Comparison of ENCODE assay signal across 23 mouse cellular contexts in the genomic region with DNA sequence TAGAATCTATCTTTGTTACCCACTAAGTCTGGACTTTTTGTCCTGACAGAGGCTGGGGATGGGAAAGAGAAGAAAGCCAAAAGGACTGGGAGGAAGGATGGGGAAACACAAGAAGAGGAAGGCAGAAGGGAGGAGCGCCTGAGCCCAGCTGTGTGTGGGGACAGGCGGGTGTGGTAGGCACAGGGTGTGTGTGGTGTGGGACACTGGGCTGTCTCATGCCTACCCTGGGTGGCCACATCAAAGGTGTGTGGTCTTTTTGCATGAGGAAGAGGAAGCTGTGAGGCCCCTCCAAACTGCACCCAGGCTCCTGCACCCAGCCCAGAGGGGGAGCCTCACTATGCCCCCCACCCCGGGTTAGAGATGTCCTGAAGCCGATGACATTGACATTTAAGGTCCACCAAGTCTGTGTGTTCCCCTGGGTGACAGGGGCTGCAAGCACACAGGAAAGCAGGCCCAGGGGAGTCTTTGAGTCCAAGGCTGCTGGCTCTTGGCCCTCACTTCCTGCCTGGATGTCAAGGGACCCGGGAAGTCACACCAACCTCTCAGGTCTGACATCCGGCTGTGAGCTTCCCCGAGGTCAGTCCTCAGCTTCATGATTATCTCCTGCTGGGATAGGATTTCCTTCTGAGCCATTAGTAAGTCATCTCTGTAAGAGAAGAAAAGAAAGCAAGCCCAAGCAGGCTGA. TPM values are rescaled to one million over a fixed set of nuclear protein-coding genes. Genes with fewer than 3 reads are reported as not detected.
DNase-seq lines count a peak whose midpoint lies in the region; ATAC-seq and TF ChIP-seq lines count a peak whose summit lies in the region.
"Had no signal": no experiment of that assay in that cellular context is flagged by ENCODE, and none has a peak within 500 bp of the region (broad histone marks: within the 10 kb centered on the region; RNA-seq: fewer than 3 reads in every experiment).

No protein-coding gene starts in this region.

- no peaks in the 10 kb centered on the region for H3K9me3 ChIP-seq in kidney, embryonic 16.5 days (ENCODE audit: low read length)
- H3K9me3 ChIP-seq: embryonic facial prominence, embryonic 15.5 days; heart, embryonic 10.5 days; neural tube, embryonic 12.5 days had no signal

- TF ChIP-seq POLR2A in kidney, adult 2 months (IDR thresholded peaks at IDR 0.05; ENCODE audit: low read depth, low read length): no peak

- 58% methylated on average over 7 of the region's 7 CpGs for WGBS in kidney, embryonic 16.5 days
- 69% methylated on average over 7 of the region's 7 CpGs for WGBS in kidney, adult 2 months

- no peaks in the 10 kb centered on the region for H3K36me3 ChIP-seq in kidney, embryonic 16.5 days (ENCODE audit: insufficient read depth, low read length)
- no peaks in the 10 kb centered on the region for H3K36me3 ChIP-seq in kidney, adult 2 months (ENCODE audit: control insufficient read depth, insufficient read depth, low read length)
- H3K36me3 ChIP-seq: embryonic facial prominence, embryonic 15.5 days; heart, embryonic 10.5 days; neural tube, embryonic 12.5 days had no signal

- no peak overlapping the region for H3K4me3 ChIP-seq in kidney, embryonic 16.5 days (ENCODE audit: low read length)
- H3K4me3 ChIP-seq in kidney, adult 2 months (ENCODE audit: insufficient read depth, low read depth, low read length): no peak overlapping the region
- H3K4me3 ChIP-seq: embryonic facial prominence, embryonic 15.5 days; heart, embryonic 10.5 days; left cerebral cortex, adult 2 months; neural tube, embryonic 12.5 days had no signal

- ATAC-seq in kidney, embryonic 16.5 days (ENCODE audit: low FRiP score, low TSS enrichment): no peak
- peak; percentile 46 for ATAC-seq in common myeloid progenitor, adult 5-6 weeks (replicated peaks; ENCODE audit: low read depth, poor library complexity, severe bottlenecking)
- 0 out of 2 replicates have a peak, but pooled peaks have one; percentile 20 for ATAC-seq in erythroid progenitor cell, adult 5-6 weeks (replicated peaks; ENCODE audit: low FRiP score, poor library complexity, severe bottlenecking)
- ATAC-seq in monocyte, adult 5-6 weeks (replicated peaks; ENCODE audit: insufficient number of reproducible peaks, low FRiP score, low TSS enrichment, poor library complexity, severe bottlenecking): peak; percentile 59
- ATAC-seq: hindbrain, embryonic 16.5 days; Patski had no signal

- no peak for DNase-seq in kidney, adult 2 months
- no peak for DNase-seq in spleen, postnatal 36 days (ENCODE audit: low spot score in 2 of 2)
- DNase-seq in cerebellum, postnatal 36 days: no peak
- DNase-seq: adrenal gland, adult 8-10 months; cerebellum, postnatal 10 days; embryo, embryonic 11 days; gastrocnemius, postnatal 25 days; heart, postnatal 36 days; kidney, adult 11 months; kidney, postnatal 25 days; layer of hippocampus, adult 9-11 months; lung, adult 18-20 months had no signal

- no peaks in the 10 kb centered on the region for H3K27me3 ChIP-seq in kidney, embryonic 16.5 days (ENCODE audit: insufficient read depth, low read length)
- no peaks in the 10 kb centered on the region for H3K27me3 ChIP-seq in kidney, adult 2 months (replicated peaks; ENCODE audit: control insufficient read depth, insufficient read depth, low read length)
- H3K27me3 ChIP-seq: embryonic facial prominence, embryonic 15.5 days; neural tube, embryonic 12.5 days; Patski had no signal

- 0 out of 2 replicates have a peak overlapping the region, but pooled peaks have one; percentile 10 for H3K9ac ChIP-seq in kidney, embryonic 16.5 days (replicated peaks; ENCODE audit: low read length)
- H3K9ac ChIP-seq: embryonic facial prominence, embryonic 15.5 days; neural tube, embryonic 12.5 days had no signal

- no peak overlapping the region for H3K4me2 ChIP-seq in kidney, embryonic 16.5 days (replicated peaks; ENCODE audit: low read depth, low read length)
- H3K4me2 ChIP-seq: embryonic facial prominence, embryonic 15.5 days; liver, embryonic 11.5 days; neural tube, embryonic 12.5 days had no signal

- peaks cover 16% of the 10 kb centered on the region for H3K4me1 ChIP-seq in kidney, embryonic 16.5 days (ENCODE audit: insufficient read depth, low read length)
- H3K4me1 ChIP-seq in kidney, adult 2 months (ENCODE audit: control insufficient read depth, insufficient read depth, low read length): no peaks in the 10 kb centered on the region
- H3K4me1 ChIP-seq: embryonic facial prominence, embryonic 15.5 days had no signal

- H3K27ac ChIP-seq in kidney, embryonic 16.5 days (ENCODE audit: low read length): 0 out of 2 replicates have a peak overlapping the region, but pooled peaks have one; percentile 17
- H3K27ac ChIP-seq in kidney, adult 2 months (ENCODE audit: insufficient read depth, low read depth, low read length): no peak overlapping the region
- H3K27ac ChIP-seq: embryonic facial prominence, embryonic 15.5 days; left cerebral cortex, adult 2 months; neural tube, embryonic 12.5 days had no signal

- no peak for TF ChIP-seq CTCF in kidney, adult 2 months (conservative IDR thresholded peaks at IDR 0.05; ENCODE audit: insufficient read depth, insufficient read length, low read depth, low read length)

RNA-seq across cellular contexts. Expression of gene Efhd2, which starts 43.2 kb away (rescaled TPM):
- 58.5 and 62.4 TPM in 2 replicates for polyA plus RNA-seq in kidney, embryonic 16.5 days (2015; fragmentation: Nextera tagmentation; extraction: Ambion mirVana)
- polyA plus RNA-seq in kidney, adult 2 months (2012; rRNA removed): 36.3 and 41.0 TPM in 2 replicates
- total RNA-seq in common myeloid progenitor, adult 5-6 weeks (2017): 32.6 and 46.1 TPM in 2 replicates
- total RNA-seq in erythroid progenitor cell, adult 5-6 weeks (2015; ENCODE audit: low replicate concordance): 18.7 and 21.8 TPM in 2 replicates
- total RNA-seq in erythroid progenitor cell, adult 5-6 weeks (2017; ENCODE audit: low replicate concordance): 11.4 and 18.8 TPM in 2 replicates
- 190 to 273 TPM (median 198 TPM) in 3 replicates for total RNA-seq in monocyte, adult 5-6 weeks (2017)
